Mouse (Mus musculus) bone marrow macrophage, adult 2 months (primary cell): Measurements from ENCODE around the gene Shcbp1l.

Experiments
- CTCF ChIP-seq: IDR thresholded peaks from 2 replicates; pipeline ENCODE4 v1.5.1; 2012; ENCODE audit warnings: low read depth, mild to moderate bottlenecking, low read length, moderate library complexity
- POLR2A ChIP-seq: IDR thresholded peaks from 2 replicates; pipeline ENCODE4 v1.6.1; 2012; ENCODE audit warnings: mild to moderate bottlenecking, low read depth, low read length, borderline replicate concordance

DNA sequence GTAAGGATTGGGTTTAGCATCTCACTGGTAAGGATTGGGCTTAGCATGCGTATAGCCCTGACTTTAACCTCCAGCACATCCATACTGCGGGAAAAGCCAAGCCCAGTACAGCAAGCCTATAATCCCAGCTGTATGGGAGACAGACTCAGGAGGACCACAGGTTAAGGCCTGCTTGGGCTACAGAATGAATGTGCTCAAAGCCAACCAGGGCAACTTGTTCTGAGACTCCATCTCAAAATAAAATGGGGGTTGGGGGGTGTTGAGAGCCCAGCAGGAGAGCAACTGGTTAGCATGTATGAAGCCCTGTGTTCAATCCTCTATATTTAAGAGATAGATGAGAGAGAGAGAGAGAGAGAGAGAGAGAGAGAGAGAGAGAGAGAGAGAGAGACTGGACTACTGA is 66.4 kb downstream of the Shcbp1l start:
- TF ChIP-seq CTCF: no peak
- TF ChIP-seq POLR2A: no peak
